Mouse (Mus musculus) urinary bladder, postnatal 25 days (tissue): ENCODE measurements around the gene Frmd5.

ENCODE experiments used
- DNase-seq: peaks from one replicate; pipeline ENCODE4 v3.0.0; 2022; ENCODE audit warnings: low spot score

The Frmd5 gene

GRCm38 (mm10) chr2:121682361-121682760 is 124.5 kb downstream of the Frmd5 start:
- DNase-seq, result no peak

GRCm38 (mm10) chr2:121679711-121680110 is 127.2 kb downstream of the Frmd5 start:
- no peak for DNase-seq

- no peak for DNase-seq
Measured at GRCm38 (mm10) chr2:121677649-121677986, 129.3 kb downstream of the Frmd5 start.

- no peak for DNase-seq
Measured at GRCm38 (mm10) chr2:121676951-121677648, 129.8 kb downstream of the Frmd5 start.

- DNase-seq, result no peak
Measured at GRCm38 (mm10) chr2:121675895-121676294, 131.0 kb downstream of the Frmd5 start.

GRCm38 (mm10) chr2:121675136-121675535 is 131.8 kb downstream of the Frmd5 start:
- no peak for DNase-seq

GRCm38 (mm10) chr2:121674211-121674610 is 132.7 kb downstream of the Frmd5 start:
- no peak for DNase-seq

GRCm38 (mm10) chr2:121669846-121670245 is 137.0 kb downstream of the Frmd5 start:
- no peak for DNase-seq

- no peak for DNase-seq
Measured at GRCm38 (mm10) chr2:121668256-121668655, 138.6 kb downstream of the Frmd5 start.

GRCm38 (mm10) chr2:121661160-121661502 is 145.8 kb downstream of the Frmd5 start:
- no peak for DNase-seq

GRCm38 (mm10) chr2:121660461-121661159 is 146.3 kb downstream of the Frmd5 start:
- DNase-seq, result no peak

GRCm38 (mm10) chr2:121659350-121659749 is 147.5 kb downstream of the Frmd5 start:
- DNase-seq, result no peak

- no peak for DNase-seq
Measured at GRCm38 (mm10) chr2:121658123-121658767, 148.6 kb downstream of the Frmd5 start.

- DNase-seq, result no peak
Measured at GRCm38 (mm10) chr2:121655966-121656365, 150.9 kb downstream of the Frmd5 start.

GRCm38 (mm10) chr2:121655106-121655505 is 151.8 kb downstream of the Frmd5 start:
- DNase-seq, result no peak

GRCm38 (mm10) chr2:121646528-121646927 is 160.4 kb downstream of the Frmd5 start:
- DNase-seq, result no peak

- no peak for DNase-seq
Measured at GRCm38 (mm10) chr2:121642934-121643333, 164.0 kb downstream of the Frmd5 start.

- DNase-seq, result no peak
Measured at GRCm38 (mm10) chr2:121632091-121632490, 174.8 kb downstream of the Frmd5 start.

GRCm38 (mm10) chr2:121630286-121630685 is 176.6 kb downstream of the Frmd5 start:
- no peak for DNase-seq

GRCm38 (mm10) chr2:121628290-121628689 is 178.6 kb downstream of the Frmd5 start:
- no peak for DNase-seq

- no peak for DNase-seq
Measured at GRCm38 (mm10) chr2:121625901-121626300, 181.0 kb downstream of the Frmd5 start.

- DNase-seq, result peak; percentile 25
Measured at GRCm38 (mm10) chr2:121621262-121622163, 185.4 kb downstream of the Frmd5 start.
